Mouse (Mus musculus) heart, postnatal 0 days (tissue): ENCODE results near the gene Slc7a6. TPM values are rescaled to one million over a fixed set of nuclear protein-coding genes. Genes with fewer than 3 reads are reported as not detected.
A peak's percentile ranks its signal among the peaks of the same experiment; 100 is the strongest.

Experiments used
- ATAC-seq: fragments of 200-750 bp; cut with Nextera tagmentation; 2 replicates; pipeline ENCODE4 v1.8.0; 2017; ENCODE audit warnings: low read depth, moderate number of reproducible peaks, moderate library complexity; ENCODE audit not compliant: insufficient read depth
- DNase-seq: peaks from one replicate; pipeline ENCODE4 v3.0.0-alpha.2; 2016; ENCODE audit warnings: low spot score
- H3K27ac ChIP-seq: fragments of 300-500 bp; sonication (generic); 2 replicates; pipeline ENCODE4 v1.5.1; 2014; ENCODE audit warnings: low read depth, mild to moderate bottlenecking
- H3K27me3 ChIP-seq: fragments of 300-500 bp; sonication (generic); 2 replicates; pipeline ENCODE4 v1.6.1; 2014; ENCODE audit warnings: low read length, mixed read lengths; ENCODE audit not compliant: control insufficient read depth, insufficient read depth
- H3K36me3 ChIP-seq: fragments of 300-500 bp; sonication (generic); replicated peaks from 2 replicates; pipeline ENCODE4 v1.6.1; 2014; ENCODE audit warnings: low read length, mixed read lengths; ENCODE audit not compliant: control insufficient read depth, insufficient read depth
- H3K4me1 ChIP-seq: fragments of 300-500 bp; sonication (generic); 2 replicates; pipeline ENCODE4 v1.6.1; 2014; ENCODE audit warnings: antibody characterized with exemption; ENCODE audit not compliant: control insufficient read depth, insufficient read depth
- H3K4me2 ChIP-seq: fragments of 300-500 bp; sonication (generic); 2 replicates; pipeline ENCODE4 v1.6.1; 2014; ENCODE audit warnings: low read depth, mild to moderate bottlenecking, low read length, moderate library complexity
- H3K4me3 ChIP-seq: fragments of 300-500 bp; sonication (generic); 2 replicates; pipeline ENCODE4 v1.5.1; 2014; ENCODE audit warnings: low read depth, low read length
- H3K9ac ChIP-seq: fragments of 300-500 bp; sonication (generic); replicated peaks from 2 replicates; pipeline ENCODE4 v1.6.1; 2014; ENCODE audit warnings: low read depth, low read length, mixed read lengths
- H3K9me3 ChIP-seq: fragments of 300-500 bp; sonication (generic); replicated peaks from 2 replicates; pipeline ENCODE4 v1.6.1; 2016; ENCODE audit warnings: low read length; ENCODE audit not compliant: control insufficient read depth
- CTCF ChIP-seq: IDR thresholded peaks from 2 replicates; pipeline ENCODE4 v1.5.1; 2016; ENCODE audit warnings: antibody characterized with exemption, control low read depth, low read depth
- EP300 ChIP-seq: IDR thresholded peaks from 2 replicates; pipeline ENCODE4 v1.6.1; 2016; ENCODE audit warnings: antibody characterized with exemption, low read depth
- WGBS: fragments of 180-500 bp; shearing (Covaris S2); extraction: QIAGEN DNeasy Blood & Tissue Kit; methylation state at CpG from one replicate; pipeline ENCODE4 v1.1.7; 2014; 5-methylcytosine and 5-hydroxymethylcytosine counted together
- polyA plus RNA-seq: library from polyadenylated mRNA; unstranded; fragments of >200 nt; fragmentation: Nextera tagmentation; extraction: Ambion mirVana; gene quantifications from 2 replicates; pipeline ENCODE4 v1.2.1, GENCODE M21; 2015
- total RNA-seq: library from RNA; depleted of rRNA; stranded (reverse); fragments of >200 nt; gene quantifications from 2 replicates; pipeline ENCODE4 v1.2.3, GENCODE M21; 2014; ENCODE audit warnings: low replicate concordance

The Slc7a6 gene
- total and polyA plus RNA-seq, 2 experiments from 2014 or later = 18.2 to 18.6 TPM

- H3K9me3 ChIP-seq = no peaks in the 10 kb centered on the region
- 13% methylated on average over 13 of the region's 13 CpGs for WGBS
Observed at GRCm38 (mm10) chr8:106140769-106141168, 27.9 kb upstream of the Slc7a6 start.

GRCm38 (mm10) chr8:106145331-106145730 is 23.3 kb upstream of the Slc7a6 start:
- Histone ChIP-seq H3K27me3 (no peaks in the 10 kb centered on the region), H3K27ac (no peak overlapping the region), H3K4me1 (0 out of 2 replicates have a peak, but pooled peaks cover under 1% of the 10 kb centered on the region), H3K4me2 (no peak overlapping the region), H3K9ac (no peak overlapping the region), H3K4me3 (no peak overlapping the region), H3K36me3 (no peaks in the 10 kb centered on the region), H3K9me3 (no peaks in the 10 kb centered on the region)
- no peak for ATAC-seq
- TF ChIP-seq CTCF (no peak), EP300 (no peak)
- WGBS = 78% methylated on average over 2 of the region's 2 CpGs
- DNase-seq = no peak

More at GRCm38 (mm10) chr8:106140769-106141168, 27.9 kb upstream of the Slc7a6 start:
- Histone ChIP-seq H3K4me3 (no peak overlapping the region), H3K4me1 (peaks cover 18% of the 10 kb centered on the region), H3K27ac (no peak overlapping the region), H3K9ac (no peak overlapping the region), H3K36me3 (no peaks in the 10 kb centered on the region), H3K4me2 (no peak overlapping the region), H3K27me3 (peaks cover 13% of the 10 kb centered on the region)
- TF ChIP-seq CTCF = peak; percentile 98
- TF ChIP-seq EP300 = no peak
- DNase-seq (peak; percentile 83), ATAC-seq (peak; percentile 55; the same call in 1 of the 2 replicates)

DNA sequence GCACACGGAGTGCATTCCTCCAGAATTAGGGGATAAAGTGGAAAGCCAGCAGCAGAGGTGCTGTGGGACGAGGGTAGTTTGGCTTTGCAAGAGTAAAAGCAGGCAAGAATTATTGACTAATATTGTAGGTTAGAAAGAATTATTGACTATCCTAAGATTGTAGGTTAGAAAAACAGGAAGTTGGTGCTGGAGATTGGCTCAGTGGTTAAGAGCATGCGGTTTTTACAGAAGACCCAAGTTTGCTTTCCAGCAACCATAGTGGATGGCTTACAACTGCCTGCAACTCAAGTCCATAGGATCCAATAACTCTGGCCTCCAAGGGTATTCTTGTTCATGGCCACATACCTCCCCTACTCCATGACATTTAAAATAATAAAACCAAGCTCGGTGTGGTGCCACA is 22.6 kb upstream of the Slc7a6 start:
- no peak for DNase-seq
- H3K27ac ChIP-seq = no peak overlapping the region
- ATAC-seq = no peak

DNA sequence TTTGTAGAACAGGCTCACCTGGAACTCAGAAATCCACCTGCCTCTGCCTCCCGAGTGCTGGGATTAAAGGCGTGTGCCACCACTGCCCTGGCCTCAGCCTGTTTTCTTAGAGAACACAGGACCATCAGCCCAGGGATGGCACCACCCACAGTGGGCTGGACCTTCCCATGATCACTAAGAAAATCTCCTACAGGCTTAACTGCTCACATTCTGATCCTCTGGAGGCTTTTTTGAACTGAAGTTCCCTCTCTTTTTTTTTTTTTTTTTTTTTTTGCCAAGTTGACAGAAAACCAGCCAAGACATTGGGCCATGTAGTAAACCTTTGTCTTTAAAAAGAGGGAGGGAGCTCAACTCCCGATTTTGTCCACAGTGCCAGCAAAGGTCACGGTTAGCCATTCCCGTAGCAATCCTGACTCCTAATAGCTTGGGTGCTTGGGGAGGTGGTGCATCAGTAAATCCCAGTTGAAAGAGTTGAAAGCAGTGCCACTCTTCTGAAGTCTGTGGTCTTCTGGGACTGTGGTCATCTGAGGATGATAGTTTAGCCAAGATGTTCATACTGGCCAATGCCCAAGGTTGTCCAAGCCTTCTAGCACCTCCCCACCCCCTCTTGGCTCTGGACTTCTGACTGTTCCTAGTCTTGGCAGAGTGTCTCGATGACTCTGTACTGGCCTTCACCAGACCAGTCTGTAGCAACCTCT is 20.6 kb upstream of the Slc7a6 start:
- H3K27me3 ChIP-seq = no peaks in the 10 kb centered on the region
- H3K9me3 ChIP-seq = no peaks in the 10 kb centered on the region
- no peak overlapping the region for H3K4me3 ChIP-seq
- no peak overlapping the region for H3K4me2 ChIP-seq
- TF ChIP-seq CTCF (no peak), EP300 (no peak)
- H3K4me1 ChIP-seq = peaks cover 8% of the 10 kb centered on the region
- no peaks in the 10 kb centered on the region for H3K36me3 ChIP-seq
- H3K27ac ChIP-seq = no peak overlapping the region
- 68% methylated on average over 6 of the region's 6 CpGs for WGBS
- no peak overlapping the region for H3K9ac ChIP-seq
- ATAC-seq (no peak), DNase-seq (no peak)

More for the DNA sequence above, 22.6 kb upstream of the Slc7a6 start:
- 88% methylated on average over 4 of the region's 4 CpGs for whole genome bisulfite sequencing
- Histone ChIP-seq H3K9me3 (no peaks in the 10 kb centered on the region), H3K4me3 (no peak overlapping the region), H3K4me2 (no peak overlapping the region), H3K36me3 (no peaks in the 10 kb centered on the region), H3K9ac (no peak overlapping the region), H3K4me1 (peaks cover 7% of the 10 kb centered on the region), H3K27me3 (no peaks in the 10 kb centered on the region)
- no peak for TF ChIP-seq EP300
- TF ChIP-seq CTCF = no peak

DNA sequence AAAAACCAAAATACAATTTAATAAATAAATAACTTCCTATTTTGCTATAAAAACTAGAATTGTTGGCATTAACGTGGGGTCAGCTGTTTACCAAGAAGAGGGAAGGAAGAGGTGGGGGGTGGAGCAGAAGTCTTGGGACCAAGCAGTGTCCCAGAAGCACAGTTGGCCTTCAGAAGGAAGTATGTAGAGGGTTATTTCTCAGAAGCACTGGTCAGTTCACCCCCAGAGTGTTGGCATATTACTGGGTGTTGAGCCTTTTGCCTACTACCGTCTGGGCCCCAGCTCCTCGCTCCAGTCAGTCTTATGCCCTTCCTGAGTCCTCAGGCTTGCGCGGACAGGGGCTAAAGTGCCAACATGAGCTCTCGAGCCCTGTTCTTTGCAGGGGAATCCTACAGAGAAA is 19.6 kb upstream of the Slc7a6 start:
- DNase-seq = no peak
- Histone ChIP-seq H3K36me3 (no peaks in the 10 kb centered on the region), H3K27ac (no peak overlapping the region)

More for the DNA sequence above, 19.6 kb upstream of the Slc7a6 start:
- H3K9ac ChIP-seq = no peak overlapping the region
- H3K4me2 ChIP-seq = no peak overlapping the region
- 82% methylated on average over 6 of the region's 6 CpGs for WGBS
- H3K4me1 ChIP-seq = peaks cover 8% of the 10 kb centered on the region
- H3K9me3 ChIP-seq = no peaks in the 10 kb centered on the region
- H3K4me3 ChIP-seq = no peak overlapping the region
- no peak for ATAC-seq
- TF ChIP-seq CTCF = no peak
- TF ChIP-seq EP300 = no peak
- no peaks in the 10 kb centered on the region for H3K27me3 ChIP-seq
